Comparison of ENCODE assay signal across 22 mouse cellular contexts in genomic region chr17:73055197-73055596, GRCm38 (mm10). TPM values are rescaled to one million over a fixed set of nuclear protein-coding genes. Genes with fewer than 3 reads are reported as not detected.
DNase-seq lines count a peak whose midpoint lies in the region; ATAC-seq and TF ChIP-seq lines count a peak whose summit lies in the region.
"Had no signal": no experiment of that assay in that cellular context is flagged by ENCODE, and none has a peak within 500 bp of the region (broad histone marks: within the 10 kb centered on the region; RNA-seq: fewer than 3 reads in every experiment).

No protein-coding gene starts in this region.

- no peak overlapping the region for H3K4me2 ChIP-seq in lung, embryonic 14.5 days
- H3K4me2 ChIP-seq: forebrain, embryonic 13.5 days; hindbrain, embryonic 15.5 days; liver, embryonic 13.5 days; midbrain, embryonic 15.5 days; neural tube, embryonic 13.5 days had no signal

- no peaks in the 10 kb centered on the region for H3K27me3 ChIP-seq in heart, embryonic 10.5 days (ENCODE audit: insufficient read depth, poor library complexity, severe bottlenecking)
- no peaks in the 10 kb centered on the region for H3K27me3 ChIP-seq in lung, embryonic 14.5 days (ENCODE audit: insufficient read depth, low read length)
- H3K27me3 ChIP-seq: forebrain, embryonic 13.5 days; hindbrain, embryonic 15.5 days; liver, embryonic 13.5 days; midbrain, embryonic 15.5 days; neural tube, embryonic 13.5 days had no signal

- peaks cover 6% of the 10 kb centered on the region for H3K4me1 ChIP-seq in heart, embryonic 10.5 days
- peaks cover 18% of the 10 kb centered on the region for H3K4me1 ChIP-seq in lung, embryonic 14.5 days (ENCODE audit: insufficient read depth)
- H3K4me1 ChIP-seq: hindbrain, embryonic 15.5 days; liver, embryonic 13.5 days; midbrain, embryonic 15.5 days; neural tube, embryonic 13.5 days had no signal

- no peaks in the 10 kb centered on the region for H3K9me3 ChIP-seq in heart, embryonic 10.5 days
- H3K9me3 ChIP-seq in lung, embryonic 14.5 days (ENCODE audit: low read depth, low read length): no peaks in the 10 kb centered on the region
- H3K9me3 ChIP-seq: forebrain, embryonic 13.5 days; hindbrain, embryonic 15.5 days; liver, embryonic 13.5 days; midbrain, embryonic 15.5 days; neural tube, embryonic 13.5 days had no signal

- no peak overlapping the region for H3K4me3 ChIP-seq in heart, embryonic 10.5 days
- H3K4me3 ChIP-seq in lung, embryonic 14.5 days (ENCODE audit: low read depth, low read length): no peak overlapping the region
- H3K4me3 ChIP-seq: forebrain, embryonic 13.5 days; gastrocnemius, adult 2 months; hindbrain, embryonic 15.5 days; liver, embryonic 13.5 days; midbrain, embryonic 15.5 days; myocyte; neural tube, embryonic 13.5 days had no signal

- no peak for ATAC-seq in lung, embryonic 14.5 days (ENCODE audit: insufficient read depth)
- ATAC-seq: forebrain, embryonic 13.5 days; midbrain, embryonic 15.5 days had no signal

- DNase-seq in heart, embryonic 10.5 days (ENCODE audit: low spot score): peak; percentile 43
- no peak for DNase-seq in heart, adult 9 months (ENCODE audit: low spot score in 2 of 2)
- DNase-seq in lung, embryonic 14.5 days: no peak
- no peak for DNase-seq in lung, postnatal 25 days (ENCODE audit: low spot score)
- peak; percentile 30 for DNase-seq in thymus, postnatal 25 days
- no peak for DNase-seq in thymus, adult 18-20 months
- no peak for DNase-seq in left cerebral cortex, postnatal 36 days (ENCODE audit: low spot score in 2 of 2)
- DNase-seq: adrenal gland, postnatal 25 days; cerebellum, adult 8-10 months; cerebellum, postnatal 36 days; gastrocnemius, adult 2 months; kidney, adult 9 months; layer of hippocampus, adult 9-11 months; liver, embryonic 13.5 days; lung, postnatal 10 days; right cerebral cortex, adult 18-20 months; thymus, postnatal 4 days had no signal

- no peak for TF ChIP-seq CTCF in lung, embryonic 14.5 days (IDR thresholded peaks at IDR 0.05; ENCODE audit: low read depth)

- no peaks in the 10 kb centered on the region for H3K36me3 ChIP-seq in heart, embryonic 10.5 days
- H3K36me3 ChIP-seq in lung, embryonic 14.5 days (ENCODE audit: insufficient read depth): no peaks in the 10 kb centered on the region
- H3K36me3 ChIP-seq: hindbrain, embryonic 15.5 days; liver, embryonic 13.5 days; midbrain, embryonic 15.5 days; neural tube, embryonic 13.5 days had no signal

- 62% methylated on average over 3 of the region's 3 CpGs for WGBS in heart, embryonic 10.5 days
- WGBS in lung, embryonic 14.5 days: 58% methylated on average over 3 of the region's 3 CpGs

- intact Hi-C loops in left cerebral cortex, postnatal 36 days (cut with DNase I): no loop called here

- H3K9ac ChIP-seq in lung, embryonic 14.5 days: no peak overlapping the region
- H3K9ac ChIP-seq: forebrain, embryonic 13.5 days; hindbrain, embryonic 15.5 days; liver, embryonic 13.5 days; midbrain, embryonic 15.5 days; neural tube, embryonic 13.5 days had no signal

- no peak overlapping the region for H3K27ac ChIP-seq in heart, embryonic 10.5 days
- H3K27ac ChIP-seq in lung, embryonic 14.5 days (ENCODE audit: low read depth): peak overlapping the region; percentile 9; the same call in 1 of the 2 replicates
- H3K27ac ChIP-seq: forebrain, embryonic 13.5 days; gastrocnemius, adult 2 months; hindbrain, embryonic 15.5 days; liver, embryonic 13.5 days; midbrain, embryonic 15.5 days; neural tube, embryonic 13.5 days had no signal

RNA-seq across cellular contexts. Expression of gene Lclat1, which starts 52.6 kb away (rescaled TPM):
- polyA plus RNA-seq in heart, embryonic 10.5 days (2016; fragmentation: Nextera tagmentation; extraction: Ambion mirVana): 24.4 and 37.9 TPM in 2 replicates
- 23.0 and 25.0 TPM in 2 replicates for polyA plus RNA-seq in lung, embryonic 14.5 days (2014; fragmentation: Nextera tagmentation; extraction: Ambion mirVana)
- 10 to 100 TPM; 36.9 to 42.0 TPM for total RNA-seq in left cerebral cortex, postnatal 36 days (2021)

Comparison
In these comparisons a context has a peak if more than half of its experiments do, and no peak if none do; other contexts are left out.
1. DNase-seq: peak in heart, embryonic 10.5 days (single experiment) and thymus, postnatal 25 days (single experiment); none in heart, adult 9 months (0 of 2), lung, embryonic 14.5 days (single experiment), lung, postnatal 25 days (single experiment), thymus, adult 18-20 months (0 of 2) and left cerebral cortex, postnatal 36 days (0 of 2).